Mouse (Mus musculus): ENCODE measurements around the gene Srbd1.
A peak's percentile ranks its signal among the peaks of the same experiment; 100 is the strongest.

Gene Srbd1

GRCm38 (mm10) chr17:86145079-86145951 lies at the start of gene Srbd1:
Srbd1 (minus strand) TSS chr17:86145175.
- peak; percentile 95 for DNase-seq (ENCODE audit: low read depth, low spot score)

GRCm38 (mm10) chr17:86193979-86194378 lies 49.0 kb upstream of the Srbd1 start:
- DNase-seq (ENCODE audit: low read depth, low spot score), result no peak

GRCm38 (mm10) chr17:86187777-86188176 lies 42.8 kb upstream of the Srbd1 start:
- no peak for DNase-seq (ENCODE audit: low read depth, low spot score)

GRCm38 (mm10) chr17:86185584-86185983 lies 40.6 kb upstream of the Srbd1 start:
- peak; percentile 21 for DNase-seq (ENCODE audit: low read depth, low spot score)

- no peak for DNase-seq (ENCODE audit: low read depth, low spot score)
These were observed 39.7 kb upstream of the Srbd1 start for GRCm38 (mm10) chr17:86184552-86185209.

- DNase-seq (ENCODE audit: low read depth, low spot score), result no peak
These were observed 38.8 kb upstream of the Srbd1 start for GRCm38 (mm10) chr17:86183788-86184187.

GRCm38 (mm10) chr17:86176722-86177121 lies 31.7 kb upstream of the Srbd1 start:
- no peak for DNase-seq (ENCODE audit: low read depth, low spot score)

GRCm38 (mm10) chr17:86175516-86175915 lies 30.5 kb upstream of the Srbd1 start:
- no peak for DNase-seq (ENCODE audit: low read depth, low spot score)

- DNase-seq (ENCODE audit: low read depth, low spot score), result no peak
These were observed 25.4 kb upstream of the Srbd1 start for GRCm38 (mm10) chr17:86170164-86170958.

- DNase-seq (ENCODE audit: low read depth, low spot score), result no peak
These were observed 24.1 kb upstream of the Srbd1 start for GRCm38 (mm10) chr17:86169092-86169491.

- DNase-seq (ENCODE audit: low read depth, low spot score), result peak; percentile 29
These were observed 23.4 kb upstream of the Srbd1 start for GRCm38 (mm10) chr17:86168231-86168981.

- peak; percentile 90 for DNase-seq (ENCODE audit: low read depth, low spot score)
These were observed 22.6 kb upstream of the Srbd1 start, which contains the start of gene Prkce for GRCm38 (mm10) chr17:86167320-86168230. Prkce (plus strand) TSS chr17:86167785.

- DNase-seq (ENCODE audit: low read depth, low spot score), result peak; percentile 74
These were observed 21.8 kb upstream of the Srbd1 start for GRCm38 (mm10) chr17:86166567-86167319.

GRCm38 (mm10) chr17:86166051-86166566 lies 21.1 kb upstream of the Srbd1 start:
- DNase-seq (ENCODE audit: low read depth, low spot score), result peak; percentile 23

GRCm38 (mm10) chr17:86164416-86164815 lies 19.4 kb upstream of the Srbd1 start:
- DNase-seq (ENCODE audit: low read depth, low spot score), result no peak

- no peak for DNase-seq (ENCODE audit: low read depth, low spot score)
These were observed 17.7 kb upstream of the Srbd1 start for GRCm38 (mm10) chr17:86162672-86163071.

GRCm38 (mm10) chr17:86156999-86157398 lies 12.0 kb upstream of the Srbd1 start:
- no peak for DNase-seq (ENCODE audit: low read depth, low spot score)

- peak; percentile 84 for DNase-seq (ENCODE audit: low read depth, low spot score)
These were observed 5.9 kb upstream of the Srbd1 start for GRCm38 (mm10) chr17:86150867-86151348.

GRCm38 (mm10) chr17:86149726-86150125 lies 4.8 kb upstream of the Srbd1 start:
- DNase-seq (ENCODE audit: low read depth, low spot score), result no peak

All from mesoderm, embryonic 11.5 days (tissue).